Mouse (Mus musculus): ENCODE measurements around the gene Htr3a. TPM values are rescaled to one million over a fixed set of nuclear protein-coding genes. Genes with fewer than 3 reads are reported as not detected.
A peak's percentile ranks its signal among the peaks of the same experiment; 100 is the strongest.

Gene Htr3a
- total RNA-seq (2017): not detected in 2 replicates

- no peak for ATAC-seq (ENCODE audit: extremely low read depth, insufficient number of reproducible peaks, low FRiP score, poor library complexity, severe bottlenecking)
Measured at GRCm38 (mm10) chr9:48910885-48911537, at the start of gene Htr3a. Gene Htr3a, minus strand, starts transcription at chr9:48911099.

DNA sequence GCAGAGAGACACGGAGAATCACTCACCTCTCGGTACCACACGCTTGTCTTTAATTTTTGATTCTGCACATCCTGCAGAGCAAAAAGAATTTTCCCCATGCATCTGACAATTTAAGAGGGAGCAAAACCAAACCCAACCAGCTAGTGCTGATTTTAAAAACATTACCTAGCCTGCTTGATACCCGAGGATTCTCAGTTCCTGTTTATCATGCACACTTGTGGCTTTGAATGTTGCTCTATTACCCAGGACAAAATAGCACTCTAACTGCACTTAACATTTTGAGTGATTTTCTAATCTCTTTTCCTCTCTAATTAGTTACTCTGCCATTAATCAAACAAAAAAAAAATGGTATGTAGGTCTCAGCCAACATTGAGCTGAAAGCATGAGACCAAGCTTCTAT lies 36.7 kb upstream of the Htr3a start:
- no peak for ATAC-seq (ENCODE audit: extremely low read depth, insufficient number of reproducible peaks, low FRiP score, poor library complexity, severe bottlenecking)

GRCm38 (mm10) chr9:48942349-48942748 lies 31.4 kb upstream of the Htr3a start:
- no peak for ATAC-seq (ENCODE audit: extremely low read depth, insufficient number of reproducible peaks, low FRiP score, poor library complexity, severe bottlenecking)

DNA sequence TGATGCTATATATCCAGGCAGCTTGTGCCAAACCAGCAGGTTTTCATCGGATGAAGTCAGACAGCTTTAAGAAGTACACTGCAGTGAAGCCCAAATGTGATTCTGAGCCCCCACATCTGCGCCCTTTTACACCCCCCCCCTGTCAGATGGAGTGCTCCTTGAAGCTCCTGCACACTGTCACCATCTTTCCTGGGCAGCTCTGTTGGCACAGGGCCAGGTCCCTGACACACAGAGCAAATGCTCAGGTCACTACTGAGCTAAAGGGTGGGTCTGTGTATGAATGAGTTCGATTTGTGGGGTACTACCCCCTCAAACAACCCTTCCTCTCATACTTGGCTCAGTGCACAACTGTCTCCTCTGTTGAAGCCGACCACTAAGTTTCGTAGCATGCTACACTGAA lies 18.5 kb upstream of the Htr3a start:
- ATAC-seq (ENCODE audit: extremely low read depth, insufficient number of reproducible peaks, low FRiP score, poor library complexity, severe bottlenecking): no peak

DNA sequence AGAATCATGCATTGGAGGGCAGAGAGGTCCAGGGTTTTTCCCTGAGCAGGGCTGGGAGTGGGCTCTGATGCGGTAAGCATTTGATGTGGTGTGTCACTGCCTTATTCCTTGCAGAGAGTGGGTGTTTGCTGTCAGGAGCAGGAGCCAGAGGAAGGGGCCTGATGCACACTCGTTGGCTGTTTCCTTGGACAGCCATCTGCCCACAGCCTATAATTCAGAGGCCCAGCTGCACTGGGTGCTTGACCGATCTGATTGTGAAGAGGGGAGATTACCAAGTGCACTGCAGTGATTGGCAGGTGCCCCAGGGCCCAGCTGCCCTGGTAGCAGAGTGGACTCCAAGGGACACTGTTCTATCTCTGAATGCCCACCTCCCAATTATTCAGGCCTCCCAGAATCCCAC lies 17.9 kb upstream of the Htr3a start:
- no peak for ATAC-seq (ENCODE audit: extremely low read depth, insufficient number of reproducible peaks, low FRiP score, poor library complexity, severe bottlenecking)

DNA sequence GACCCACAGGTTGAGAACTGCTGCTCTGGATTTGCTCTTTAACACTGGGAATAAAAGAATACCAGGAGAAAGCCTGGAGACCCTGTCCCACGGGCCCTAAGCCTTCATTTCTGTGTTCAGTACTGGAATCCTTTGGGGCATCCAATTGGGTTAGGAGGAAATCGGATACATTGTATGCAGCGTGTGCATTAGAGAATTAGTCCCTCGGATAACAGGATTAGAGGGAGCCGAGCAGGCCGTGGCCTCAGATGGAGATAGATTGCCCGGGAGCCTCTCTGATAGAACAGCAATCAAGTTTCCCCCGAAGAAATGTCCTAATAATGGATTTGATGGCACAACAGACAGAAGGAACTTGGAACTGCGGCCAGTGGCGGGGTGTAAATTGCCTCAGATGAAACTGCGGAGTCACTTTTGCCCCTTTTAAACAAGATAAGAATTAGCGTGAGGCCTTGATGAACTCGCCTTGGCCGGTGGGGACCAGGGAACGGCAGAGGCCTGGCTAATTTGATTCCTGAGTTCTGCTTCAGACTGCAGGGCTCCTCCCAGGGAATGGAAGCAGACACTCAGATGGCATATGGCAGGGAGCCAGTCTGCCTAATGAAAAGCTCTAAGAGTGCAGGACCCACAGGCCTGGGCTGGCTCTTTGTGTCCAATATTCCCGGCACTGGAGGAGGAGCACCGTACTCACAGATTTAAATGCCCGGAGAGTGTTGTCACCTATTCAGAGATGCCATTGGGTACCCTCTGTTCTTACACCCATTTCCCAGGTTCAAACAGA lies 5.3 kb upstream of the Htr3a start:
- no peak for ATAC-seq (ENCODE audit: extremely low read depth, insufficient number of reproducible peaks, low FRiP score, poor library complexity, severe bottlenecking)

GRCm38 (mm10) chr9:48904421-48904820 lies 6.5 kb downstream of the Htr3a start:
- ATAC-seq (ENCODE audit: extremely low read depth, insufficient number of reproducible peaks, low FRiP score, poor library complexity, severe bottlenecking): no peak

- ATAC-seq (ENCODE audit: extremely low read depth, insufficient number of reproducible peaks, low FRiP score, poor library complexity, severe bottlenecking): no peak
Measured at GRCm38 (mm10) chr9:48903766-48904165, 7.1 kb downstream of the Htr3a start.

DNA sequence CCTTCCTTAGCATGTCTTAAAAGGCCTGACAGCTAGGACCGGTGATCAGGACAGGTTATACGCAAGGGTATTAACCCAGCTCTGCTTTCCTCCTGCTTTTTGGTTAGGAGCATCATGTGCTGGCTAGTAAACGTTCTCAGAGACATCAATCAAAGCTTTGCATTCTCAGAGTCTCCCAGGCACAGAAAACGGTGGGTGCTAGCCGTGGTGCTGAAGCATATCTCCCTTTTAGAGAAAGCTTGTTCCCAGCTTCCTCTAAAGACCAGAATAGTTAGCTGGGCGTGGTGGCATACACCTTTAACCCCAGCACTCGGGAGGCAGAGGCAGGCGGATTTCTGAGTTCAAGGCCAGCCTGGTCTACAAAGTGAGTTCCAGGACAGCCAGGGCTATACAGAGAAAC lies 12.3 kb downstream of the Htr3a start:
- no peak for ATAC-seq (ENCODE audit: extremely low read depth, insufficient number of reproducible peaks, low FRiP score, poor library complexity, severe bottlenecking)

DNA sequence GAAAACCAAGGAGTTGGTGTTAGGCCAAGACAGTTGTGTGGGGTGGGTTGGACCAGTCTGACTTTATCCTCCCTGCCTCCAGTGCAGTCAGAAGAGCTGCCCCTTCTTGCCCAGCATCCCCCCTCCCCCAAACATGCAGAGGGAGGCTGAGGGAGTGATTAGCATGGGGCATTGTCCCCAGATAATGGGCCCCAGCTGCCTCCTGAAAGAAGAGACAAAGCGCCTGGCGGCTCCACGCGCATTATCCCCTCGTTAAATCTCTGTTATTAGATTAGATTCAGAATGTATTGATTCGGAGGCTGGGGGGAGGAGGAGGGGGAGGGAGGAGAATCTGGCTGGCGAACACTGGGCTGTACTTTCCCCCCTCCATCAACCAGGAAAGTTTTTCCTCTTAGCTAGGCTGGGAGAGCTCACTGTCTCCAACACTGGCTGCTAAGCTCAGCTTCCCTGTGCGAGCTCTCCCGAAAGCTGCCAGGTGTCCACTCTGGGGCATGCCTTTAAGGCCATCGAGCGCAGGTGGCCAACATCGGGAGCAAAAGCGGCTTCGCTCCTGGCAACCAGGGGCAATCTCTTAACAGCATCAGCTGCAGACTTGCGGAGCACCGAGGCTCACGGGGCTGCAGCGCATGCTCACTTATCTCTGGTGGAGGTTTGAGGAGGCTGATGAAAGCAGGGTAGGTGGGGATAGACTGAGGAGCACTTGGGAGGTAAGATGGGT lies 14.9 kb downstream of the Htr3a start:
- no peak for ATAC-seq (ENCODE audit: extremely low read depth, insufficient number of reproducible peaks, low FRiP score, poor library complexity, severe bottlenecking)

DNA sequence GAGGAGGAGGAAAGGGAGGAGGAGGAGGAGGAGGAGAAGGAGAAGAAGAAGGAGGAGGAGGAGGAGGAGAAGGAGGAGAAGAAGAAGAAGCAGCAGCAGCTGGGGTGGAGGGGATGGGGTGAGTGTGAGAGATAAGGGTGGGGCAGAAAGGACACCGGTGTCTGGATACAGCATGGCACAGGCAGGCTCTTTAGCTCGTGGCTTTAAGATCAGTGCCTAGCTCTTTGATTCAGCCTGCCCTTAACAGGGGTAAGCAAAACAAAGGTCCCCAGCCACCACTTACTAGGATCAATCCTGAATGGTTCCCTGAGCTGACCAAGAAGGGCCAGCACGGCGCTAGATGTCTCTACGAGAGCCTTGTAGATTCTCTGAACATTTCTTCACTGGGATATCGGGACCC lies 16.1 kb downstream of the Htr3a start:
- no peak for ATAC-seq (ENCODE audit: extremely low read depth, insufficient number of reproducible peaks, low FRiP score, poor library complexity, severe bottlenecking)

DNA sequence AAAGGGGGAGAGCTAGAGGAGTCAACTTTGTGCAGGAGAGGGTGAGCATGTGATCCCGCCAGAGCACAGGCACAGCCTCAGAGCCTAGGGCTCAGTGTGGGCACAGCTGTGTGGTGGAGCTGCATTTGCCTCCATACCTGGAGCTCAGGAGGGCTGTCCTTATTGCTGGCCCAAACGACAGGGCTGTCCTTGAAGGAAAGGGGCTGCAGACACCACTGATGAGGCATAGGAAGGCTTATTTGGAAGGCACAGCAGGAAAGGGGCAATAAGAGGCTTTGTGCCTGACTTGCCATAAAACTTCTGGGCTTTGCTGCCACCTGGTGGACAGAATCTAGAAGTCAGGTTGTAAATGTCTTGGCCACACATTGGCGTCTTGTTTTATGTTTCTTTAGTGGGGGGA lies 16.9 kb downstream of the Htr3a start:
- ATAC-seq (ENCODE audit: extremely low read depth, insufficient number of reproducible peaks, low FRiP score, poor library complexity, severe bottlenecking): no peak

GRCm38 (mm10) chr9:48889093-48889492 lies 21.8 kb downstream of the Htr3a start:
- no peak for ATAC-seq (ENCODE audit: extremely low read depth, insufficient number of reproducible peaks, low FRiP score, poor library complexity, severe bottlenecking)

DNA sequence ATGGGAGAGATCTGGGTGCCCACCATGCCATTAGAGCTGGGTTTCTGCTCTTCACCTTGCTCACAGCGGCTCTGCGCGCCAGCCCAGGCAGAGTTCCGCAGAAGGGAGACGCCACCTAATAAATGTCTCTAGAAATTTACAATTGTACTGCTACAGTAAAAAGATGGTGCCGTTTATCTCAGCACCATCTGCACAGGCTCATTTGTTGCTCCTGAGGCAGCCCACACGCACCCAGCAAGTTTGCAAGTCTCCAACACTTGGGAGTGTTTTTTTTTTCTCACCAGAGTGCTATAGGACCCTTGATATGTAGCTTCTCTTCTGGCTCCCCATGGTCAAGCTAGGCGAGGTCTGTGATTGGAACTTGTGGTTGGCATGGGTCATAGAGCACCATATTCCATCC lies 38.0 kb downstream of the Htr3a start:
- no peak for ATAC-seq (ENCODE audit: extremely low read depth, insufficient number of reproducible peaks, low FRiP score, poor library complexity, severe bottlenecking)

GRCm38 (mm10) chr9:48866523-48867121 lies 44.3 kb downstream of the Htr3a start:
- ATAC-seq (ENCODE audit: extremely low read depth, insufficient number of reproducible peaks, low FRiP score, poor library complexity, severe bottlenecking): no peak

GRCm38 (mm10) chr9:48865235-48865634 lies 45.7 kb downstream of the Htr3a start:
- no peak for ATAC-seq (ENCODE audit: extremely low read depth, insufficient number of reproducible peaks, low FRiP score, poor library complexity, severe bottlenecking)

- ATAC-seq (ENCODE audit: extremely low read depth, insufficient number of reproducible peaks, low FRiP score, poor library complexity, severe bottlenecking): no peak
Measured at GRCm38 (mm10) chr9:48861481-48861880, 49.4 kb downstream of the Htr3a start.

- peak; percentile 78 for ATAC-seq (ENCODE audit: extremely low read depth, insufficient number of reproducible peaks, low FRiP score, poor library complexity, severe bottlenecking)
Measured at GRCm38 (mm10) chr9:48860526-48860845, 50.4 kb downstream of the Htr3a start.

GRCm38 (mm10) chr9:48859828-48860525 lies 50.9 kb downstream of the Htr3a start:
- no peak for ATAC-seq (ENCODE audit: extremely low read depth, insufficient number of reproducible peaks, low FRiP score, poor library complexity, severe bottlenecking)
